Mouse (Mus musculus) mammary gland, adult 2 months (tissue): ENCODE data around the gene Ifi47. TPM values are rescaled to one million over a fixed set of nuclear protein-coding genes. Genes with fewer than 3 reads are reported as not detected.

Experiments used
- polyA plus RNA-seq: library from polyadenylated mRNA; depleted of rRNA; stranded (reverse); fragments of >200 nt; gene quantifications from 2 replicates; pipeline ENCODE4 v1.2.3, GENCODE M21; 2012; ENCODE audit warnings: low replicate concordance; rRNA removed

The Ifi47 gene
- polyA plus RNA-seq = 15.1 and 19.8 TPM in 2 replicates

GRCm38 (mm10) chr11:49076001-49076757 is at the start of gene Ifi47:
TSS of gene Ifi47 (plus strand) at chr11:49076587.

GRCm38 (mm10) chr11:49051093-49051891 is 25.1 kb upstream of the Ifi47 start, which contains the start of gene 9930111J21Rik2:
TSS of gene 9930111J21Rik2 (minus strand) at chr11:49051242.

GRCm38 (mm10) chr11:49063713-49064469 is 12.5 kb upstream of the Ifi47 start, which contains the start of gene Tgtp2:
TSS of gene Tgtp2 (minus strand) at chr11:49064206.

GRCm38 (mm10) chr11:49114774-49115173 is 38.4 kb downstream of the Ifi47 start, which contains the start of gene Olfr1396:
TSS of gene Olfr1396 (minus strand) at chr11:49114874.

GRCm38 (mm10) chr11:49141974-49142373 is 65.6 kb downstream of the Ifi47 start, which contains the start of gene Olfr1395:
TSS of gene Olfr1395 (plus strand) at chr11:49142274.

Other genes with a start within 250 kb of the Ifi47 start
- gene Gm12184, start 249.9 kb upstream of the Ifi47 start, polyA plus RNA-seq = 9.6 and 11.6 TPM in 2 replicates
- 10.3 and 23.6 TPM in 2 replicates for gene Irgm1, start 204.9 kb upstream of the Ifi47 start, polyA plus RNA-seq
- 0.55 and 1.9 TPM in 2 replicates for gene Gm5431, start 174.4 kb upstream of the Ifi47 start, polyA plus RNA-seq
- 10.3 and 17.1 TPM in 2 replicates for gene Psme2b, start 130.4 kb upstream of the Ifi47 start, polyA plus RNA-seq
- 0.11 and 0.16 TPM in 2 replicates for gene Olfr56, start 97.7 kb upstream of the Ifi47 start, polyA plus RNA-seq
- 10.4 and 15.4 TPM in 2 replicates for gene 9930111J21Rik1, start 97.2 kb upstream of the Ifi47 start, polyA plus RNA-seq
- 0.35 and 1.3 TPM in 2 replicates for gene Gm12185, start 84.4 kb upstream of the Ifi47 start, polyA plus RNA-seq
- 3.6 and 7.0 TPM in 2 replicates for gene Tgtp1, start 82.4 kb upstream of the Ifi47 start, polyA plus RNA-seq
- gene 9930111J21Rik2, start 25.3 kb upstream of the Ifi47 start, polyA plus RNA-seq = 6.7 and 7.0 TPM in 2 replicates
- gene Tgtp2, start 12.4 kb upstream of the Ifi47 start, polyA plus RNA-seq = 10.1 and 32.6 TPM in 2 replicates
- 0.97 and 2.1 TPM in 2 replicates for gene Olfr1396, start 38.3 kb downstream of the Ifi47 start, polyA plus RNA-seq
- not detected in 2 replicates for gene Olfr1395, start 65.7 kb downstream of the Ifi47 start, polyA plus RNA-seq
- gene Olfr1394, start 77.8 kb downstream of the Ifi47 start, polyA plus RNA-seq = not detected in 2 replicates
- gene Btnl9, start 110.6 kb downstream of the Ifi47 start, polyA plus RNA-seq = 35.1 and 63.1 TPM in 2 replicates
- 2.8 and 3.1 TPM in 2 replicates for gene Zfp62, start 126.7 kb downstream of the Ifi47 start, polyA plus RNA-seq
- gene Mgat1, start 167.6 kb downstream of the Ifi47 start, polyA plus RNA-seq = 152 and 226 TPM in 2 replicates
- 0.13 and 0.14 TPM in 2 replicates for gene Olfr1393, start 201.7 kb downstream of the Ifi47 start, polyA plus RNA-seq
- 0.04 TPM in 1 of 2 replicates, not detected in the other for gene Olfr1392, start 208.7 kb downstream of the Ifi47 start, polyA plus RNA-seq
- not detected in 2 replicates for gene Olfr10, start 228.2 kb downstream of the Ifi47 start, polyA plus RNA-seq
- gene Olfr1391, start 246.2 kb downstream of the Ifi47 start, polyA plus RNA-seq = not detected in 2 replicates